Mouse (Mus musculus): Measurements from ENCODE around the gene Zfp507.

DNA sequence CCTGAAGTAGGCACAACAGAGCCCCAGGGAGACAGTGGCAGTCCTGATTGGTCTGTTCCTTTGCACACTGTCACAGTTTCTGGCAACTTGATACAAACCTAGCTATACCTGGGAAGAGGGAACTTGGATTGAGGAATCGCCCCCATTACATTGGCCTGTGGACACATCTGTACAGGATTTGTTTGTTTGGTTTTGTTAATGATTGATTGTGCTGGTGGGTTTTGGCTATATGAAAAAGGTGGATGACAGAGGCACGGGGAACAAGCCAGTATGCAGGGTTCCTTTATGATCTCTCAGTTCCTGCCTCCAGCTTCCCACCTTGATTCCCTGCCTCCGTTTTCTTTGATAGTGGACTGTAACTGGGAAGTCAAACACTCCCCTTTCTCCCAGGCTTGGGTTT lies 33.6 kb upstream of the Zfp507 start:
- TF ChIP-seq CTCF (conservative IDR thresholded peaks at IDR 0.05; ENCODE audit: low read length) (no peak), NANOG (IDR thresholded peaks at IDR 0.05; ENCODE audit: borderline replicate concordance, low read length) (no peak), POU5F1 (IDR thresholded peaks at IDR 0.05; ENCODE audit: borderline replicate concordance, low read length) (no peak)
